11 mouse cellular contexts compared by ENCODE assay signal in the genomic region with DNA sequence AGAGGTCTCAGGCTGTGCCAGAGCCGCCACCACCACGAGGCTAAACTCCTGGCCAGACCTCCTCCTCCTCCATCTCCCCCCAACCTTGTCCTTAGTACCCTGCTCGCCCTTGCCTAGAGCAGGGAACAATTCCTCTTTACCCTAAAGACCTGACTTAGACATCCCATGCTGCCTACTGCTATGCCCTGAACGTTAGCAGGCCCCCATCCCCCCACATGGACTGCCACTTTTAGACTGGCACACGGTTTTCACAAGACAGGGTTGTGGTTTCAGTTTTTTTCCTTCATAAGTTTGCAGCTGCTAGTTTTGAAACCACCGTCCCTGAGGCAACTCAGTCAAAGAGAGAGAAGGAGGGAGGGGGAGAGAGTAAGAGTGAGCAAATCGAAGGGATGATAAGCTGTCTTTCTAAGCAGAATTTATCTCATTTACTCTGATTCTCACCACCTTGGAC. TPM values are rescaled to one million over a fixed set of nuclear protein-coding genes. Genes with fewer than 3 reads are reported as not detected.
DNase-seq lines count a peak whose midpoint lies in the region; ATAC-seq and TF ChIP-seq lines count a peak whose summit lies in the region.
"Had no signal": no experiment of that assay in that cellular context is flagged by ENCODE, and none has a peak within 500 bp of the region (broad histone marks: within the 10 kb centered on the region; RNA-seq: fewer than 3 reads in every experiment).

No protein-coding gene starts in this region.

- peak; percentile 48 for DNase-seq in embryonic facial prominence, embryonic 14.5 days (ENCODE audit: low spot score)
- DNase-seq in embryonic facial prominence, embryonic 10.5 days (ENCODE audit: low spot score) = no peak
- DNase-seq in CD8-positive naive resting alpha-beta T cell, adult 2 months (ENCODE audit: low read depth in 2 of 2, low spot score in 2 of 2) = peak; percentile 58 to 78
- peak; percentile 80 to 82 for DNase-seq in spleen, adult 2 months (ENCODE audit: low read depth in 1 of 2, low spot score in 2 of 2)
- no peak for DNase-seq in frontal cortex, postnatal 10 days (ENCODE audit: low spot score in 2 of 2)
- no peak for DNase-seq in cerebellum, postnatal 14 days
- no peak for DNase-seq in left cerebral cortex, postnatal 4 days
- DNase-seq: gastrocnemius, postnatal 10 days had no signal

- no peaks in the 10 kb centered on the region for H3K36me3 ChIP-seq in embryonic facial prominence, embryonic 14.5 days (ENCODE audit: control insufficient read depth, insufficient read depth, low read length)
- peaks cover 21% of the 10 kb centered on the region for H3K36me3 ChIP-seq in embryonic facial prominence, embryonic 10.5 days (replicated peaks)
- no peaks in the 10 kb centered on the region for H3K36me3 ChIP-seq in lung, embryonic 16.5 days (ENCODE audit: control insufficient read depth, insufficient read depth, low read length)
- H3K36me3 ChIP-seq in spleen, adult 2 months (ENCODE audit: control insufficient read depth, insufficient read depth, low read length) = no peaks in the 10 kb centered on the region
- H3K36me3 ChIP-seq: intestine, embryonic 15.5 days; midbrain, embryonic 15.5 days had no signal

- H3K9ac ChIP-seq in embryonic facial prominence, embryonic 14.5 days (ENCODE audit: low read depth, low read length) = no peak overlapping the region
- H3K9ac ChIP-seq in lung, embryonic 16.5 days (ENCODE audit: low read length) = no peak overlapping the region
- H3K9ac ChIP-seq: intestine, embryonic 15.5 days; midbrain, embryonic 15.5 days had no signal

- TF ChIP-seq POLR2A in spleen, adult 2 months (IDR thresholded peaks at IDR 0.05; ENCODE audit: low read depth, low read length) = no peak

- no peak overlapping the region for H3K4me3 ChIP-seq in embryonic facial prominence, embryonic 14.5 days (ENCODE audit: low read depth, low read length)
- H3K4me3 ChIP-seq in embryonic facial prominence, embryonic 10.5 days = no peak overlapping the region
- no peak overlapping the region for H3K4me3 ChIP-seq in lung, embryonic 16.5 days (ENCODE audit: low read length)
- H3K4me3 ChIP-seq in spleen, adult 2 months (ENCODE audit: extremely low read depth, insufficient read depth, insufficient read length) = peak overlapping the region; percentile 21
- H3K4me3 ChIP-seq: intestine, embryonic 15.5 days; midbrain, embryonic 15.5 days had no signal

- ATAC-seq in embryonic facial prominence, embryonic 14.5 days (ENCODE audit: low read depth) = no peak
- no peak for ATAC-seq in lung, embryonic 16.5 days (ENCODE audit: low read depth)
- ATAC-seq: intestine, embryonic 15.5 days; midbrain, embryonic 15.5 days had no signal

- H3K4me1 ChIP-seq in embryonic facial prominence, embryonic 14.5 days (ENCODE audit: control insufficient read depth, insufficient read depth, low read length) = peaks cover 33% of the 10 kb centered on the region
- H3K4me1 ChIP-seq in embryonic facial prominence, embryonic 10.5 days = peaks cover 77% of the 10 kb centered on the region
- peaks cover 14% of the 10 kb centered on the region for H3K4me1 ChIP-seq in lung, embryonic 16.5 days (replicated peaks; ENCODE audit: control insufficient read depth, insufficient read depth, low read length)
- H3K4me1 ChIP-seq in spleen, adult 2 months (ENCODE audit: control insufficient read depth, insufficient read depth, insufficient read length) = peaks cover 88% of the 10 kb centered on the region
- H3K4me1 ChIP-seq: midbrain, embryonic 15.5 days had no signal

- intact Hi-C loops in left cerebral cortex, postnatal 4 days (cut with DNase I) = no loop called here

- no peak overlapping the region for H3K27ac ChIP-seq in embryonic facial prominence, embryonic 14.5 days (replicated peaks; ENCODE audit: low read depth, low read length)
- no peak overlapping the region for H3K27ac ChIP-seq in embryonic facial prominence, embryonic 10.5 days (replicated peaks)
- H3K27ac ChIP-seq in lung, embryonic 16.5 days (ENCODE audit: low read length) = peak overlapping the region; percentile 19; the same call in 1 of the 2 replicates
- peak overlapping the region; percentile 93 for H3K27ac ChIP-seq in spleen, adult 2 months (ENCODE audit: insufficient read depth, low read length)
- H3K27ac ChIP-seq: intestine, embryonic 15.5 days; midbrain, embryonic 15.5 days had no signal

- TF ChIP-seq CTCF in spleen, adult 2 months (IDR thresholded peaks at IDR 0.05; ENCODE audit: extremely low read depth, insufficient read depth, insufficient read length, insufficient replicate concordance) = no peak

- H3K27me3 ChIP-seq in embryonic facial prominence, embryonic 14.5 days (replicated peaks; ENCODE audit: control insufficient read depth, insufficient read depth, low read length) = no peaks in the 10 kb centered on the region
- H3K27me3 ChIP-seq in embryonic facial prominence, embryonic 10.5 days (replicated peaks; ENCODE audit: low read depth, poor library complexity, severe bottlenecking) = no peaks in the 10 kb centered on the region
- no peaks in the 10 kb centered on the region for H3K27me3 ChIP-seq in lung, embryonic 16.5 days (ENCODE audit: control insufficient read depth, insufficient read depth, low read depth, low read length)
- H3K27me3 ChIP-seq in spleen, adult 2 months (ENCODE audit: control insufficient read depth, insufficient read depth, low read length) = no peaks in the 10 kb centered on the region
- H3K27me3 ChIP-seq: intestine, embryonic 15.5 days; midbrain, embryonic 15.5 days had no signal

- H3K4me2 ChIP-seq in embryonic facial prominence, embryonic 14.5 days (ENCODE audit: low read depth, low read length) = no peak overlapping the region
- H3K4me2 ChIP-seq in lung, embryonic 16.5 days (ENCODE audit: low read depth, low read length) = no peak overlapping the region
- H3K4me2 ChIP-seq: intestine, embryonic 15.5 days; midbrain, embryonic 15.5 days had no signal

- WGBS in embryonic facial prominence, embryonic 14.5 days = 43% methylated on average over 7 of the region's 7 CpGs
- WGBS in embryonic facial prominence, embryonic 10.5 days = 69% methylated on average over 7 of the region's 7 CpGs
- 45% methylated on average over 7 of the region's 7 CpGs for WGBS in lung, embryonic 16.5 days
- 4% methylated on average over 7 of the region's 7 CpGs for WGBS in spleen, adult 2 months

- no peaks in the 10 kb centered on the region for H3K9me3 ChIP-seq in embryonic facial prominence, embryonic 14.5 days (ENCODE audit: control insufficient read depth, low read length)
- no peaks in the 10 kb centered on the region for H3K9me3 ChIP-seq in embryonic facial prominence, embryonic 10.5 days
- H3K9me3 ChIP-seq in lung, embryonic 16.5 days (ENCODE audit: control insufficient read depth, low read length) = no peaks in the 10 kb centered on the region
- H3K9me3 ChIP-seq: intestine, embryonic 15.5 days; midbrain, embryonic 15.5 days had no signal

RNA-seq across cellular contexts. Expression of gene Fli1, which starts 32.9 kb away (rescaled TPM):
- polyA plus RNA-seq in embryonic facial prominence, embryonic 14.5 days (2014; fragmentation: Nextera tagmentation; extraction: Ambion mirVana) = 18.8 and 22.9 TPM in 2 replicates
- 54.8 and 56.7 TPM in 2 replicates for polyA plus RNA-seq in embryonic facial prominence, embryonic 10.5 days (2016; fragmentation: Nextera tagmentation; extraction: Ambion mirVana)
- polyA plus RNA-seq in lung, embryonic 16.5 days (2015; fragmentation: Nextera tagmentation; extraction: Ambion mirVana) = 32.8 and 34.9 TPM in 2 replicates
- 24.4 and 31.3 TPM in 2 replicates for polyA plus RNA-seq in spleen, adult 2 months (2012; rRNA removed)
- 1 to 10 TPM; 8.5 to 10.0 TPM for total RNA-seq in left cerebral cortex, postnatal 4 days (2021)

Comparison
In these comparisons a context has a peak if more than half of its experiments do, and no peak if none do; other contexts are left out.
1. DNase-seq: peak in embryonic facial prominence, embryonic 14.5 days (single experiment), CD8-positive naive resting alpha-beta T cell, adult 2 months (2 of 2) and spleen, adult 2 months (2 of 2); none in embryonic facial prominence, embryonic 10.5 days (single experiment), frontal cortex, postnatal 10 days (0 of 2), cerebellum, postnatal 14 days (0 of 2) and left cerebral cortex, postnatal 4 days (single experiment).
2. H3K27ac ChIP-seq: peak in lung, embryonic 16.5 days (single experiment) and spleen, adult 2 months (single experiment); none in embryonic facial prominence, embryonic 14.5 days (single experiment) and embryonic facial prominence, embryonic 10.5 days (single experiment).